Mouse (Mus musculus) adipose tissue, adult 10 weeks (tissue): ENCODE results near the gene Ankrd31. TPM values are rescaled to one million over a fixed set of nuclear protein-coding genes. Genes with fewer than 3 reads are reported as not detected.

Experiments
- polyA plus RNA-seq: library from polyadenylated mRNA; stranded (reverse); fragments of 350-450 nt; fragmentation: Illumina TruSeq; extraction: RNeasy Lipid Tissue Mini Kit (QIAGEN cat#74804); gene quantifications from one replicate; pipeline ENCODE4 v1.2.3, GENCODE M21; 2014; ENCODE audit warnings: low read depth, low replicate concordance

The Ankrd31 gene
- polyA plus RNA-seq: 0.32 TPM

DNA sequence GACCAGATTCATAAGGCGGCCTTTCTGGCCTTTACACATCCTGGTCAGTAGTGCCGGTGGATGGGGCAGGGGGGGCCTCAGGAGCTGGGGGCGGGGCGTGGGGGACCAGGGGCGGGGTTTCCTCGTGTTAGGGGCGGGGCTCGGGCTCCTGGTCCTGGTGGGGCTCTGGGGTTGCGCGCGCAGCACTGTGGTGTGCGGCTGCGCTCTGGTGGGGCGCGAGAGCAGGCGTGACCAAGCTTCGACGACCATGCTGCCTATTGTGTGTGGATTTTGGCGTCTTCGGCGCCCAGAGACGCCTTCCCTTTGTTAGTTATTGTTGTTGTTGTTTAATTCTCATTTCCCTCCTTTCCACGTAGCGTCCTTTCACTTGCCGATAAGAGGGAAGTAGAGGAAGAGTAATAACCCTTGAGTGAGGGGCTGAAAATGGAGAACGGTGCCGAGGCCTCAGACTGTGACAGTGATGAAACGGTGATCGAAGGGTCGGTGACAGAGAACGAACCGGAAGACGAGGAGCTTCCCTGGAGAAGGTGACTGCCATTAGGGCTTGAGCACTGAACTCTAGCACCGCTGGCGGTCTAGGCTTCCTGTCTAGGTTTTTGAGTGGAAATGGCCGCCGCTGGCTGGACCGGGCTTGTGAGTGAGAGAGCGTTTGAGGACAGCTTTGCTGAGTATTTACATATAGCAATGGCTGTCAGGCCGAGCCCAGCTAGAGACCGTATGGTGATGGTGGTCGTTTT, at the start of gene Ankrd31:
Gene Ankrd31, plus strand, starts transcription at position 164 of the 737 bp plus-strand sequence.

DNA sequence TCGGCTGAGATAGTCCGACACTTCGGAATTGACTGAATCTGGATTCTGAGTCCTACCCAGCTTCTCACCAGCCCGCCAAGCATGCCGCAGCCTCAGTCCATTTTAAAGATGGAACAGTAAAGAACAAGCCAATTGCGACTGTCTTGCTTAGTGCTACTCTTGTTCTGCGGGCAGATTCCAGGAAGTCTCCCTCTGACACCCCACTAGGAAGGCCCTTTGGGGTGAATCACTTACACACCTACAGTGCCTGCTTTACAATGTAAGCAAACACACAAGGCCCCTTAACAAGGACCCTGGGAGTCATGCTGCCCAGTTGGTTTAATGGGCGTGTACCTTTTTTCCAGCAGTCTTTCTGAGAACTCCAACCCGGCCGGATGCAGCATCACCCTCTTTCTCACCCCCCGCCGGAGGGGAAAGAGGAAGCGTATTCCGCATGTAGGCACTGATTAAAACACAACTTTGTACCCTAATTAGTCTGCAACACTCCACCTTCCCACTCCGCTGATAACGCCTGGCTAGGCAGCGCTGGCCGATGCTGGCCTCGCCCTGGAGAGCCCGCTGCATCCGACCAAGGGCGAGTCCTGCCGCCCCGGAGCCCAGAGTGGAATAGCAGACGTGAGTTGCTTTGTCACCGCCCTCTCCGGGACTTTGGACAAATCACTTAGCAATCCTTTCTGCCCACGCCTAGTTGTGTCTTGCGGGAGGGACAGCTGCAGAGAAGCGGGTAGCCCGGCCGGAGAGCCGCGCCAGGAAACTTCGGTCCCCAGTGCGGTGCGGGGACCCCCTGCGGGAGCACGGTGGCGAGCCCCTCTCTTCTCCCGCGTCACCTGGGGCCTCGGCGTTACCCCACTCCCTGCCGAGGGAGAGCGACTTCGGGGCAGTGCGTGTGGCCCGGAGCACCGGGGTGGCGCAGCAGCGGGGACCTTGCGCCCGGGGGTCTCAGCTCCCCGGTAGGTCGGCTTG, 176.2 kb downstream of the Ankrd31 start, which contains the start of gene Gcnt4:
Gene Gcnt4, plus strand, starts transcription at position 691 of the 963 bp plus-strand sequence.

Other genes with a start within 250 kb of the Ankrd31 start
- 6.9 TPM for gene Polk, start 205.7 kb upstream of the Ankrd31 start, polyA plus RNA-seq
- gene Col4a3bp, start 205.7 kb upstream of the Ankrd31 start, polyA plus RNA-seq: 21.9 TPM
- 35.1 TPM for gene Hmgcr, start 77.3 kb upstream of the Ankrd31 start, polyA plus RNA-seq
- 48.9 TPM for gene Gcnt4, start 176.4 kb downstream of the Ankrd31 start, polyA plus RNA-seq